ENCODE assay signal across 9 mouse cellular contexts in the genomic region with DNA sequence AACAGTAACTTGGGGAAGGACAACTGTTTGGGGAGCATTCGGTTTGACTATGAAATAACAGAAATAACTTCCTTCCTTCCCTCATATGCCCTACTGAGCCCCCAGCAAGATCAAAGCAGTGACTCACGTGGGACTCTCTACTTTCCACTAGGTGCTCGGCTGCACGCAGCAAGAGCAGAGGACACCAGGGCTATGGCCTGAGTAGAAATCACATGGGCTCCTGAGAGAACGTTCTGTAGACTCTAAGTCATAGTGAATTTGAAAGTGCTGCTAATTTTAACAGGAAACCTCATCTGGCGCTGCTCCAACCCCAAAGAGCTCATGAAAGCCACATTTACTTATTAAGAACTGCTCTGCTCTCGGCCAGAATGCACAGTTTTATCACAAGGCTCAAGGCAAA. TPM values are rescaled to one million over a fixed set of nuclear protein-coding genes. Genes with fewer than 3 reads are reported as not detected.
DNase-seq lines count a peak whose midpoint lies in the region; ATAC-seq lines count a peak whose summit lies in the region.
"Had no signal": no experiment of that assay in that cellular context is flagged by ENCODE, and none has a peak within 500 bp of the region (broad histone marks: within the 10 kb centered on the region; RNA-seq: fewer than 3 reads in every experiment).

No protein-coding gene starts in this region.

- H3K4me3 ChIP-seq in kidney, embryonic 16.5 days (ENCODE audit: low read length) = no peak overlapping the region
- no peak overlapping the region for H3K4me3 ChIP-seq in macrophage (ENCODE audit: inconsistent target)
- H3K4me3 ChIP-seq in midbrain, embryonic 15.5 days = no peak overlapping the region
- H3K4me3 ChIP-seq: erythroblast, embryonic 14.5 days had no signal

- WGBS in kidney, embryonic 16.5 days = 42% methylated on average over 7 of the region's 7 CpGs
- 7% methylated on average over 7 of the region's 7 CpGs for whole genome bisulfite sequencing in macrophage (ENCODE audit: missing documents)
- 78% methylated on average over 7 of the region's 7 CpGs for WGBS in midbrain, embryonic 15.5 days

- peaks cover 22% of the 10 kb centered on the region for H3K4me1 ChIP-seq in kidney, embryonic 16.5 days (ENCODE audit: insufficient read depth, low read length)
- no peaks in the 10 kb centered on the region for H3K4me1 ChIP-seq in midbrain, embryonic 15.5 days

- no peaks in the 10 kb centered on the region for H3K27me3 ChIP-seq in kidney, embryonic 16.5 days (ENCODE audit: insufficient read depth, low read length)
- no peaks in the 10 kb centered on the region for H3K27me3 ChIP-seq in midbrain, embryonic 15.5 days (replicated peaks)

- peaks cover 76% of the 10 kb centered on the region for H3K79me2 ChIP-seq in macrophage (ENCODE audit: inconsistent target)

- H3K9me3 ChIP-seq in kidney, embryonic 16.5 days (ENCODE audit: low read length) = no peaks in the 10 kb centered on the region
- no peaks in the 10 kb centered on the region for H3K9me3 ChIP-seq in midbrain, embryonic 15.5 days

- H3K9ac ChIP-seq in kidney, embryonic 16.5 days (replicated peaks; ENCODE audit: low read length) = no peak overlapping the region
- no peak overlapping the region for H3K9ac ChIP-seq in midbrain, embryonic 15.5 days

- H3K27ac ChIP-seq in kidney, embryonic 16.5 days (ENCODE audit: low read length) = no peak overlapping the region
- peak overlapping the region; percentile 50 for H3K27ac ChIP-seq in macrophage
- no peak overlapping the region for H3K27ac ChIP-seq in midbrain, embryonic 15.5 days

- H3K36me3 ChIP-seq in kidney, embryonic 16.5 days (ENCODE audit: insufficient read depth, low read length) = no peaks in the 10 kb centered on the region
- no peaks in the 10 kb centered on the region for H3K36me3 ChIP-seq in macrophage (ENCODE audit: inconsistent target)
- H3K36me3 ChIP-seq in midbrain, embryonic 15.5 days (replicated peaks) = no peaks in the 10 kb centered on the region

- H3K4me2 ChIP-seq in kidney, embryonic 16.5 days (replicated peaks; ENCODE audit: low read depth, low read length) = no peak overlapping the region
- H3K4me2 ChIP-seq in midbrain, embryonic 15.5 days = no peak overlapping the region

- ATAC-seq in kidney, embryonic 16.5 days (ENCODE audit: low FRiP score, low TSS enrichment) = no peak
- ATAC-seq in midbrain, embryonic 15.5 days (replicated peaks) = no peak

- intact Hi-C loops in heart, postnatal 10 days (cut with DNase I) = no loop called here

- peak; percentile 41 for DNase-seq in kidney, adult 18-20 months
- peak; percentile 77 for DNase-seq in MN1 (ENCODE audit: low spot score)
- peak; percentile 74 to 77 for DNase-seq in heart, postnatal 10 days
- DNase-seq in cerebellum, postnatal 4 days (ENCODE audit: low spot score in 2 of 2) = no peak
- no peak for DNase-seq in embryo, embryonic 11 days

RNA-seq across cellular contexts. Expression of a gene that starts 15.1 kb away (rescaled TPM):
- polyA plus RNA-seq in kidney, embryonic 16.5 days (2015; fragmentation: Nextera tagmentation; extraction: Ambion mirVana) = 34.4 and 37.8 TPM in 2 replicates
- 10 to 100 TPM; 67.3 to 78.2 TPM for total RNA-seq in heart, postnatal 10 days (2021)
- total RNA-seq in macrophage (2018; cell fraction: chromatin; rRNA removed) = 100 to 1,000 TPM in 23 of 26 experiments, 10 to 100 TPM in 3; 81.2 to 742 (median 166) TPM
- 10 to 100 TPM; 24.4 to 73.3 (median 37.5) TPM for total RNA-seq in macrophage (2018; cell fraction: cytosol; rRNA removed)
- total RNA-seq in macrophage (2018; cell fraction: nucleus; rRNA removed) = 100 to 1,000 TPM in 11 of 26 experiments, 10 to 100 TPM in 15; 50.6 to 688 (median 88.0) TPM
- polyA plus RNA-seq in macrophage (2018) = 27.2 to 54.0 TPM (median 36.3 TPM) in 3 replicates
- 374 and 418 TPM in 2 replicates for polyA plus RNA-seq in midbrain, embryonic 15.5 days (2015; fragmentation: Nextera tagmentation; extraction: Ambion mirVana)

Comparison
In these comparisons a context has a peak if more than half of its experiments do, and no peak if none do; other contexts are left out.
1. DNase-seq: peak in kidney, adult 18-20 months (single experiment), MN1 (single experiment) and heart, postnatal 10 days (2 of 2); none in cerebellum, postnatal 4 days (0 of 2) and embryo, embryonic 11 days (single experiment).